Mouse (Mus musculus) kidney, embryonic 14.5 days (tissue): ENCODE measurements around the gene Ubqln4. TPM values are rescaled to one million over a fixed set of nuclear protein-coding genes. Genes with fewer than 3 reads are reported as not detected.

Source experiments
- ATAC-seq: fragments of 200-750 bp; cut with Nextera tagmentation; 2 replicates; pipeline ENCODE4 v1.8.0; 2017; ENCODE audit warnings: moderate number of reproducible peaks, mild to moderate bottlenecking, moderate TSS enrichment, moderate library complexity; ENCODE audit not compliant: low FRiP score, low TSS enrichment
- H3K27ac ChIP-seq: fragments of 300-500 bp; sonication (generic); 2 replicates; pipeline ENCODE4 v1.5.1; 2014; ENCODE audit warnings: low read depth, mild to moderate bottlenecking, low read length, moderate library complexity, mixed read lengths
- H3K27me3 ChIP-seq: fragments of 300-500 bp; sonication (generic); 2 replicates; pipeline ENCODE4 v1.6.1; 2014; ENCODE audit warnings: mild to moderate bottlenecking, low read length; ENCODE audit not compliant: control insufficient read depth, insufficient read depth
- H3K36me3 ChIP-seq: fragments of 300-500 bp; sonication (generic); 2 replicates; pipeline ENCODE4 v1.6.1; 2014; ENCODE audit warnings: low read length, mixed read lengths; ENCODE audit not compliant: control insufficient read depth, insufficient read depth
- H3K4me1 ChIP-seq: fragments of 300-500 bp; sonication (generic); 2 replicates; pipeline ENCODE4 v1.6.1; 2014; ENCODE audit warnings: low read length, mixed read lengths; ENCODE audit not compliant: control insufficient read depth, insufficient read depth
- H3K4me2 ChIP-seq: fragments of 300-500 bp; sonication (generic); replicated peaks from 2 replicates; pipeline ENCODE4 v1.6.1; 2014; ENCODE audit warnings: low read depth, mild to moderate bottlenecking, low read length
- H3K4me3 ChIP-seq: fragments of 300-500 bp; sonication (generic); 2 replicates; pipeline ENCODE4 v1.5.1; 2014; ENCODE audit warnings: mild to moderate bottlenecking, low read length
- H3K9ac ChIP-seq: fragments of 300-500 bp; sonication (generic); 2 replicates; pipeline ENCODE4 v1.6.1; 2014; ENCODE audit warnings: low read depth, mild to moderate bottlenecking, low read length, moderate library complexity
- H3K9me3 ChIP-seq: fragments of 300-500 bp; sonication (generic); 2 replicates; pipeline ENCODE4 v1.6.1; 2016; ENCODE audit warnings: low read length; ENCODE audit not compliant: control insufficient read depth
- WGBS: fragments of 180-500 bp; shearing (Covaris S2); extraction: QIAGEN DNeasy Blood & Tissue Kit; methylation state at CpG from one replicate; pipeline ENCODE4 v1.1.7; 2014; 5-methylcytosine and 5-hydroxymethylcytosine counted together
- polyA plus RNA-seq: library from polyadenylated mRNA; unstranded; fragments of >200 nt; fragmentation: Nextera tagmentation; extraction: Ambion mirVana; gene quantifications from 2 replicates; pipeline ENCODE4 v1.2.1, GENCODE M21; 2014

Gene Ubqln4
- polyA plus RNA-seq, 1 experiment from 2014 or later = 73.4 TPM

DNA sequence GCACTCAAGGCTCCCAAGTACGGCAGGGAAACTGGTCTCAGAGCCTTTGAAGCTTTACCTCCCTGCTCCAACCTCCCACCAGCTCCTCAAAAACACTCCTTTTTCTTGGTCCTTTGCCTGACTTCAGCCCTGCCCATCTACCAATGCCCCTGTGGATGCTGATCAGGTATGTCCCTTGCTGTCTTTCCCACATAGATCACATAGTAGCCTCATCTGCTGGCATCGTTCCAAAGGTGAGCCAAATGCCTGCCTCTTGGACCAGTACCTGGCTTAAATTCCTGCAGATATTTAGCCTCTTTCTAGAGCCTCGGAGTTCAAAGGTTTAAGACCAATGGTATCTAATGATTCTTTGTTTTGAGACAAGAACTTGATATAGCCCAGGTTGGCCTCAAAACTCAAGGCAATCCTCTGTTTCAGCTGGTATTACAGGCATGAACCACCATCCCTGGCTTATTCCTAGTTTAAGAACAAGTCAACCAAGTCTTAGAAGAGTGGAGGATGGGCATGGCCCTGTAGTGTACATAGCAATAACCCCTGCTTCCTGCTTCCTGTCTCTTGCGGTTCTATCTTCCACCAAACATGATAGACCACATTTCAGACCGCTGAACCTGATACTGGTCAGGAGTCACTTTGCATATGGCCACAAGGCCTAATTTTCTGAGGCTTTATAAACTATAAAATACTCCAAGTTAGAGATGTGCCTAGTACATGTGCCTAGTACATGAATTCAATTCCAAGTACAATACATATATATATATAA lies 9.7 kb upstream of the Ubqln4 start:
- H3K27me3 ChIP-seq = no peaks in the 10 kb centered on the region
- ATAC-seq = no peak
- H3K4me3 ChIP-seq = no peak overlapping the region
- peaks cover 3% of the 10 kb centered on the region; the same call in 1 of the 2 replicates for H3K4me1 ChIP-seq
- H3K27ac ChIP-seq = no peak overlapping the region
- 70% methylated on average over 5 of the region's 5 CpGs for WGBS
- no peak overlapping the region for H3K9ac ChIP-seq
- H3K4me2 ChIP-seq = no peak overlapping the region
- H3K36me3 ChIP-seq = peaks cover 17% of the 10 kb centered on the region
- H3K9me3 ChIP-seq = no peaks in the 10 kb centered on the region

- Histone ChIP-seq H3K4me2 (no peak overlapping the region), H3K9me3 (no peaks in the 10 kb centered on the region), H3K4me1 (0 out of 2 replicates have a peak, but pooled peaks cover 3% of the 10 kb centered on the region), H3K4me3 (no peak overlapping the region), H3K9ac (no peak overlapping the region), H3K27ac (no peak overlapping the region), H3K36me3 (peaks cover 13% of the 10 kb centered on the region), H3K27me3 (no peaks in the 10 kb centered on the region)
- WGBS = 30% methylated on average over 5 of the region's 5 CpGs
- peak; percentile 30; the same call in 1 of the 2 replicates for ATAC-seq
These were observed 9.0 kb upstream of the Ubqln4 start for GRCm38 (mm10) chr3:88544514-88544913.

DNA sequence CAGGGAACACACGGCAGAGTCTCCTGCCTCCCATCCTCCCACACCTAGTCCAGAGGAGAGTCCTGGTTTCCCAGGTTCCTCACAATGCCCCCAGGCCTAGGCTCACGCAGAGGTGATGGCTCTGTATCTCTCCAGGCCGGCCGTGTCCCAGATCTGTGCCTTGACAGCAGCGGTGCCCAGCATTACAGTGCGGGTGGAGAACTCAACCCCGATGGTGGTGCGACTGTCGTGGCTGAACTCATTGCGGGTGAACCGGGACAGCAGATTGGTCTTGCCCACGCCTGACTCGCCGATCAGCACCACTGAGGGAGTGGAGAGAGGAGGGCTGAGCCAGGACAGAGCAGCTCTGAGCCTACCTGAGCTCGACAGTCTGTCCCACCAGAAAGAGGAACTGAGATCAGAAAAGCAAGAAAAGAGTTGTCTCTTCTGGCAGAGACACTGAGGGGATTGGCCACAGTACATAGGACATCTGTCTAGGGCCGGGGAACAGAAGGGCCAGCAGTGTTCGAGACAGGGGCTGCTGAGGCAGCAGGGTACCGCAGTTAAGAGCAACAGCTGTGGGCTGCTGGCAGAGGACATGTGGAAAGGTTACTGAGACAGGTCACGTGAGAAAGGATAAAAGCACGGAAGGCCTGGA lies 8.5 kb upstream of the Ubqln4 start:
- Histone ChIP-seq H3K4me1 (0 out of 2 replicates have a peak, but pooled peaks cover under 1% of the 10 kb centered on the region), H3K9me3 (no peaks in the 10 kb centered on the region), H3K27ac (no peak overlapping the region), H3K4me3 (no peak overlapping the region), H3K9ac (no peak overlapping the region), H3K27me3 (no peaks in the 10 kb centered on the region), H3K4me2 (no peak overlapping the region), H3K36me3 (peaks cover 10% of the 10 kb centered on the region)
- ATAC-seq = no peak
- 53% methylated on average over 20 of the region's 20 CpGs for WGBS

- Histone ChIP-seq H3K27ac (no peak overlapping the region), H3K36me3 (0 out of 2 replicates have a peak, but pooled peaks cover 2% of the 10 kb centered on the region), H3K9ac (no peak overlapping the region), H3K27me3 (no peaks in the 10 kb centered on the region), H3K4me1 (peaks cover 5% of the 10 kb centered on the region), H3K9me3 (no peaks in the 10 kb centered on the region), H3K4me2 (no peak overlapping the region), H3K4me3 (no peak overlapping the region)
- WGBS = 73% methylated on average over 6 of the region's 6 CpGs
- ATAC-seq = no peak
These were observed 6.7 kb upstream of the Ubqln4 start for GRCm38 (mm10) chr3:88546674-88547418.

- H3K36me3 ChIP-seq = 0 out of 2 replicates have a peak, but pooled peaks cover 2% of the 10 kb centered on the region
These were observed 5.2 kb upstream of the Ubqln4 start, which contains the start of gene Rab25 for GRCm38 (mm10) chr3:88548180-88548917. Gene Rab25 (minus strand): TSS chr3:88548300.

GRCm38 (mm10) chr3:88551586-88551985 lies 2.0 kb upstream of the Ubqln4 start:
- no peak overlapping the region; the same call in 1 of the 2 replicates for H3K4me3 ChIP-seq
- peak overlapping the region; percentile 73 for H3K4me2 ChIP-seq
- H3K9me3 ChIP-seq = no peaks in the 10 kb centered on the region
- H3K27ac ChIP-seq = no peak overlapping the region
- H3K27me3 ChIP-seq = no peaks in the 10 kb centered on the region
- peaks cover 13% of the 10 kb centered on the region for H3K36me3 ChIP-seq
- H3K4me1 ChIP-seq = peaks cover 19% of the 10 kb centered on the region
- no peak for ATAC-seq
- 75% methylated on average over 4 of the region's 4 CpGs for WGBS
- peak overlapping the region; percentile 51; the same call in 1 of the 2 replicates for H3K9ac ChIP-seq

More at GRCm38 (mm10) chr3:88548180-88548917, 5.2 kb upstream of the Ubqln4 start, which contains the start of gene Rab25:
- 51% methylated on average over 18 of the region's 18 CpGs for WGBS
- Histone ChIP-seq H3K9me3 (no peaks in the 10 kb centered on the region), H3K4me3 (0 out of 2 replicates have a peak within 1 kb of the TSS, but pooled peaks have one; percentile 1), H3K27ac (0 out of 2 replicates have a peak within 1 kb of the TSS, but pooled peaks have one; percentile 15), H3K27me3 (no peaks in the 10 kb centered on the region), H3K4me2 (peak within 1 kb of the TSS; percentile 21; the same call in 1 of the 2 replicates), H3K9ac (no peak within 1 kb of the TSS), H3K4me1 (peaks cover 7% of the 10 kb centered on the region)
- no peak for ATAC-seq

GRCm38 (mm10) chr3:88552082-88552645 lies 1.4 kb upstream of the Ubqln4 start:
- H3K27ac ChIP-seq = peak overlapping the region; percentile 37; the same call in 1 of the 2 replicates
- peak overlapping the region; percentile 51 for H3K9ac ChIP-seq
- peak overlapping the region; percentile 70 for H3K4me3 ChIP-seq
- H3K9me3 ChIP-seq = no peaks in the 10 kb centered on the region
- 25% methylated on average over 16 of the region's 16 CpGs for WGBS
- H3K4me2 ChIP-seq = peak overlapping the region; percentile 73
- no peaks in the 10 kb centered on the region for H3K27me3 ChIP-seq
- no peak for ATAC-seq
- peaks cover 19% of the 10 kb centered on the region for H3K4me1 ChIP-seq
- peaks cover 19% of the 10 kb centered on the region for H3K36me3 ChIP-seq
